Mouse (Mus musculus) lung, postnatal 0 days (tissue): ENCODE measurements at regions not wholly inside any gene's neighbourhood (a gene's known extent, or its start where the extent isn't known, plus 50 kb on each side); places are given as distances from the start of the nearest gene placed in this dataset.

Source experiments
- CTCF ChIP-seq: IDR thresholded peaks from 2 replicates; pipeline ENCODE4 v1.5.1; 2016; ENCODE audit warnings: antibody characterized with exemption, mild to moderate bottlenecking
- EP300 ChIP-seq: IDR thresholded peaks from 2 replicates; pipeline ENCODE4 v1.6.1; 2016; ENCODE audit warnings: antibody characterized with exemption, mild to moderate bottlenecking, control low read depth

DNA sequence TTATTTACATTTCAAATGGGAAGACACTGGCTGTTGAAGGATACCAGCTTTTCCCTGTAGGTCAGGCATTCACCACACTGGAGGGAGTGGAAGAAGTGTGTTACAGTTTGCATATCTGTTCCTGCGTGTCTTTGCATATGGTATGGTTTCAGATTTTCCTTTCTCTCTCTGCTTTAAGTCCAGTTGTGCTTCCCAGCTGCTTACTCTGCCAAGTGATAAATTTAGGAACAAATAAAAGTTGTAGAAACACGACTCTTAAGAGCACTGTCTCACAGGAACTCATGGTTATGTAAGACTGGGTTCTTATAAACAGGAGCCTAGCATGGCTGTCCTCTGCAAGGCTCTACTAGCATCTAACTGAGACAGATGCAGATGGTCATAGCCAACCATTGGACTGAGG lies 4735.5 kb downstream of the 9330182O14Rik start:
- no peak for TF ChIP-seq EP300
- TF ChIP-seq CTCF: no peak
